Mouse (Mus musculus): ENCODE measurements around the gene Mcm2. TPM values are rescaled to one million over a fixed set of nuclear protein-coding genes. Genes with fewer than 3 reads are reported as not detected.

Gene Mcm2
- total RNA-seq, 2 experiments from 2014 or later = 12.5 to 14.3 TPM

DNA sequence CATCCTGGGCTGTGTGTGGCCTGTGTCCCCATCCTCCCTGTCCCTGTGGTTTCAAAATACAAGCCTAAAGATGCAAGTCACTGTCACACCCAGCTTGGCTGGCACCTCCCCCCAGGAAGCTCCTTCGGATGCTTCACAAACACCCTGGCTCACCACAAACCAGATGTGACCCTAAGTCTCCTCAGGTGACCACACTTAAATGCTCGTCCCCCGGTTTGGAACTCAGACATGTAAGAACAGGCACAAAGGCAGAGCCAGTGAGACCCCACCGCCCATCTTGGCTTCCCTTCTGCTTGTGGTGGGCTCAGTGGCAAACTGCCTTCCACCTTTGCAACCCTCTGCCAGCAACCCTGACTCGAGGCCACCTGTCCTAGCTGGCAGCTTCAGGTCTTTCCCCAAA is 63.5 kb downstream of the Mcm2 start:
- intact Hi-C loops (cut with DNase I) = no loop called here
- DNase-seq = no peak

Other genes starting within 250 kb of the Mcm2 start
- 10 to 100 TPM; 32.9 to 40.7 TPM for gene Mgll, start 174.4 kb downstream of the Mcm2 start, total RNA-seq (2021)
- gene Abtb1, start 56.8 kb downstream of the Mcm2 start, total RNA-seq (2021) = 10 to 100 TPM; 23.2 to 25.3 TPM
- 100 to 1,000 TPM; 494 to 504 TPM for gene Podxl2, start 23.7 kb downstream of the Mcm2 start, total RNA-seq (2021)
- 10 to 100 TPM; 37.2 to 41.2 TPM for gene Tpra1, start 3.5 kb upstream of the Mcm2 start, total RNA-seq (2021)

All from left cerebral cortex, postnatal 4 days (tissue).